Mouse (Mus musculus) testis, postnatal 10 days (tissue): ENCODE data around the gene 4930535I16Rik.
A peak's percentile ranks its signal among the peaks of the same experiment; 100 is the strongest.
"Not testable (repeated sequence)": the region's sequence is repeated elsewhere in the genome, so short reads cannot be mapped to it uniquely, and the experiment has no call there.

Source experiments
- DNase-seq: peaks from one replicate; pipeline ENCODE4 v3.0.0; 2021; ENCODE audit warnings: low spot score

4930535I16Rik gene

DNA sequence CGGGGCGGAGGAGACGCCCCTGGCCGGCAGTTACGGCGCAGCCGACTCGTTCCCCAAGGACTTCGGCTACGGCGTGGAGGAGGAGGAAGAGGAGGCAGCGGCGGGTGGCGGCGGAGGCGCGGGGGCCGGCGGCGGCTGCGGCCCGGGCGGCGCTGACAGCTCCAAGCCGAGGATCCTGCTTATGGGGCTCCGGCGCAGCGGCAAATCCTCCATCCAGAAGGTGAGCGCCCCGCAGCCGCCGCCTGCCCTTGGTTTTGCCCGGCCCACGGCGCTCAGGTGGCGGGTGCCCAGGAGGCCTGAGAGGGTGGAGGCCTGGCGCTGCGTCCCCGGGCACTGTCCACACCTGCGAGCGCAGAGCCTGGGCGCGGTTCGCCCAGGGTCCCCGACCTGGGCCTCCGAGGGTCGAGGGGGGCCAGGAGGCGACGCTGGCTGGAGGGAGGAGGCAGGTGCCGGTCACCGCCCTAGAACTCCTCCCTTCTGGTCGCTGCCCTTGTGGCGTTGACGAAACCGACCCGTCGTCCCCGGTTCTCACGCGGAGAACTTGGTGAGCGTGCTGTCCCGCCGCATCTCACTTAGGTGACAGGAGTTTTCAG lies at the start of gene 4930535I16Rik:
4930535I16Rik (minus strand) TSS at position 475 of the 593 bp plus-strand sequence.
- peak; percentile 62 for DNase-seq

DNA sequence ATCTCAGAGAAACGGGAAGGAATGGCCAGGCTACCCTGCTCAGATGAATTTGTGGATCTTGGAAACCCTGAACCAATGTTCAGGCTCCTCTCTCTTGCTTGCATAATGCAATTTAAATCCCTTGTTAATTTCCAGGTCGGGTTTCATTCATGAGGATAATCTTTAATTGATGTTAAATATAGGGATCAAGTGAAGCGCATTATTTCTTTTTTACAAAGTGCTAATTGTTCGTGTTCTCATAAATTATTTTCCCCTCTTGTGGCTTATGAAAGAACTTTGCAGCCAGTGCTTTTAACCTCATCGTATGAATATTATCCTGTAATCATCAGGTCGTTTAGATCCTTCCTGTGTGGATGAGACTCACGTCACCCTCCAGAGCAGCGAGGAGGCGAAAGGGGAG lies 44.9 kb upstream of the 4930535I16Rik start:
- no peak for DNase-seq

DNA sequence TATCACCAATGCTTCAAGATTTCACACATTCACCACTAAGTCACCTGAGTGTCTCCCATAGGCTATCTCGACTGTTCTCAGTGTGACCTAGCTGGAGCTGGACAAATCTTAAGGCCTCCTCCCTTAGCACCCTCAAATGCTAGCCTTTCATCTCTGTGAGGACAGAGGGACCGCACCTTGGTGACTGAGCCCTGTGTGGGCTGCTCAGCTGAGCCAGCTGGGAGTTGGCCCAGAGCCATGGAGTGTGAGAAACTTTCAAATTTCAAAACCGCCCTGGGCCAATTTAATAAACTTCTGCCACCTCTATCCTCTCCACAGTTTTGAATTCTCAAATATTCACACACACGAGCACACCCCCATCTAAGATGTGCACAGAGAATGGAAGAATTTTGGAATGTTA lies 43.1 kb upstream of the 4930535I16Rik start:
- DNase-seq, result peak; percentile 55

DNA sequence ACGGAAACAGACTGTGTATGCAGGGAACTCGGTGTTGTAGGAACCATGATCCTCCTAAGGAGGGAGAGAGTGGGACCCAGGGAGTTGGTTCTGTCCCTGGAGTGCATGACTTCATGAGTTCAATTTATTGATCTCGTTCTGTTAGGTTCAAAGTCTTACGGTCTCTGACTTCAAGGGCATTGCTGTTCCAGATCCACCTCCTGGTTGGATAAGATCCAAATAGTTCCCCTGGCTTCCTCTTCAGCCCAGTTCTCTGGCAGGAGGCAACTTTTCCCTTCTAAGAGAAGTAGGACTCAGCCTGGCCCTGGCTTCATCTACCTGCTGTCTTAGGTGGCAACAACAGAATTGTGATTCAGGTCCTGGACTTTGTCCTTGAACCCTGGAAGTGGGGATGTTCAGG lies 40.1 kb upstream of the 4930535I16Rik start:
- no peak for DNase-seq

DNA sequence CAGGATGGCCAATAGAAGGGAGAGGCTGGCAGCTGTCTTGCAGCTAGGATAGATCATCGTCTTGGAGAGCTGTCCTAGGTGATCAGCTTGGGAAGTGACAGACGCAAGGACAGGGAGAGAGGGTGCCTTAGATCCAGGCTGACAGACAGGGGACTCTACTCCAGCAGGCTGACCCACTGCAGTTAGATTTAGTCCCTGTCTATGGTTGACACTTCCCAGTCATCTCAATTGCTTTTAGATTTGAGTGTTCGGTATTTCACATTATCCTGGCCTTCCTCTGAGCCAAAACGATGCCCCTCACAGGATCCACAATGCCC lies 39.6 kb upstream of the 4930535I16Rik start:
- DNase-seq, result no peak

DNA sequence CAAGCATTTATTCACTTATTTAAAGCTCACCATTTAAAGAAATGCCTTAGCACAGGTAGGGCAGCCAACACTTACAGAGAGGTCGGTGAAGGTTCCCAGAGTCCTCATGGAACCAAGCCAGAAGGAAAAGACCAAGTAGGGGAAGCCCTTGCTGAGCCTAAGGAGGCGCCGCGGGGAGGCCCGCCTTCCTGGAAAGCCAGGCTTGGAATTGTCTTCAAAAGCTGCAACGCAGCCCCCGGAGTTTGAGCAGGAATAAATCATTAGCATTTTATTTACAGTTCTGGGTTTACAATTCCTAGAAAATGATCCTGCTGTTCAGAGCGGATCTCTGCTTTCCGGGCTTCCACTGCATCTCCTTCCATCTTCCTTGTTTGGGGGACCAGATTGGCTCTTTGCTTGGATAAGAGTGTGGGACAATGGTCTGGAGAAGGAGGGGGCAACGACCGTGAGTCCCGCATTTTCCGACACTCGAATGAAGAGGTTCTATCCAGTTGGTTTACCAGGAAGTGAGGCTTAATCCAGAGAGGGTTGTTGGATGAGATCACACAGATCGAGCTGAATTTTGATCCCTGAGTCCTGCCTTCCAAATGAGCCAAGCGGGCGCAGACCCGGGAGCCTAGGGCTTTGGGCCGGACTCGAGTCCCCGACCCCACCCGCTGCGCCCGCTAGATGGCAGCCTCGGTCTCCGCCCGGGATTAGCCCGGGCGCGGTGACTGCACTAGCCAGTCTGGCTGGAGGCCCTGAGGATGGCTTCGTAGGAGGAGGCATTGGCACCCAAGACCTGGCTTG lies 39.1 kb upstream of the 4930535I16Rik start:
- peak; percentile 90 for DNase-seq

DNA sequence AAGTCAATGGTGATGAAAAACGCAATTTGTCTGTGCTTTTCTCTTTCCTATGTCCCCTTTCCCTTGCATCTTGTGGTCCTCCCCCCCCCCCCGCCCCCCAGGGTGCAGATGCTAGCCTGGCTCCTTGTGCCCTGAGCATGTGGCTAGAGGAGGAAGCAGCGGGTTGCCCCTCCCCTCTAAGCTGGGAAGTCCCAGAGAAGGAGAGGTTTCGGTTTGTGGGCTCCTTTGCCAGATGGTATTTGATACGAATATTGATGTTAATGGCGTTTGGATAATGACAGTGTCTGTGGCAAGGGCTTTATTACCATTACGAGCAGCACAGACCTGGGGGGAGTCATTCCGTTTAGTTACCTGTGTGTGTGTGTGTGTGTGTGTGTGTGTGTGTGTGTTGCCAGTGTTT lies 34.2 kb upstream of the 4930535I16Rik start:
- no peak for DNase-seq

DNA sequence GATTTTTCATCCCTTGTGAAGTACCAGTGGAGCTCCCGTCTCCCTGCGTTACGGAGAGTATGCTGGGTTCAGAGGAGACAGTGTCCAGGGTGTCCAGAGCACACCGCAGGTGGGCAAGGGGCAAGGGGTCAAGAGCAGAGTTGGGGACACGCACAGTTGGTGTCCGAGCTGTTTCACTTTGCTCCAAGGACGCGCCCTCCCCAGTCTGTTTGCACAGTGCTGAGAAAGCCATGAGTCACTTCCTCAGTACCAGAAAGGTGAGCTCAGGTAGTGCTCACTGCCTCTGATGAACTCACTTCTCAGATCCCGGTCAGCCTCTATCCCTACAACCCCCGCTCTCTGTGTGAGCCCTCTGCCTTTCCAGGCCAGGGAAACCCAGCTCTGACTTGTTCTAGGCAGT lies 31.8 kb upstream of the 4930535I16Rik start:
- DNase-seq, result no peak

DNA sequence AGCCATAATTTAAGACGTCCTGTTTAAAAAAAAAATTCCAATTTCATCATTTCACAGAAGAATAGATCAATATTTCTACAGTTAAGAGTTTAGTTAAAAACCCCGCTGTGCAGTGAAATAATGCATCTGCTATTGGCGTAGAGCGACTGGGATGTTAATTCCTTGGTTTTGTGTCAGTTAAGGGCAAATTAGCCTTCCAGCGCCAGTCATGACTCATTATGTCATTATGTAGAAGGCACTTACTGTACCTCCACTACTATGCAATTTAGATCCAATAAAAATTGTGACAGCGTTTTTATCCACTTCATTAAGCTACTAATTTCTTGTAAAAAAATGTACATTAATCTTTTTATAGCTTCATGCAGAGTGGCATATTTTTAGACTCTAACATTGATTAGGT lies 31.1 kb upstream of the 4930535I16Rik start:
- no peak for DNase-seq

DNA sequence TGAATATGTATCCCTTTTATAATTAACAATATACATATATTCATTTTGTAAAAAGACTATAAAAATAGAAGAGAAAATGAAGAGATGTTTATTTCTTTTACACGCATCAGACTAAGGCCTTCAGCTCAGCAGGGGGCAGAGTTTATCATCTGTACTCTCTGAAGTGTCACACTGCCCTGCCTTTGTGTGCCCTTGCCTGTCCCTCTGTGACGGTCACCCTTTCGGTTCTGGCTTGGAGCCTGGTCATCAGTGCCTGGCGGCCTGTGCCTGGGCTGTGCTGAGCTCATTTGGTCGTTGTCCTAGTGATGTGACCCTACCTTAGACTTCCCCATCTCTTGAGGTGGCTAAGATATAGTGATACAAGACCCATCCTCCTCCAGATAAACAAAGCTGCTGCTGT lies 29.3 kb upstream of the 4930535I16Rik start:
- no peak for DNase-seq

DNA sequence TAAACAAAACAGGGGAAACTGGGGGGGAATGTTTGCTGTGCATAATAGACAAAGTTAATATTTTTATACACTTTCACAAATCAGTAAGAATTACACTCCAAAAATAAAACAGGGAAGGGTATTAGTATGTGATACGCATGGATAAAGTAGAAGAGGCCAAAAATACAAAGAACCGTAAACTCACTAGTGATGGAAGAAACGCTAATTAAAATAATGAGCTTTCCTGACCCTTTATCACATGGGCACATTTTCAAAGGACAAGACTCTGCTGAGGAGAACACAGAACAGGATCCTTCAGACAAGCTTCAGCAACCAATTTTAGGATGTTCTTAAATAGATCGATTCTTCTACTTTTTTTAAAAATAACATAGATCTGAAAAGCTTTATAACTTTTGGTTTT lies 28.9 kb upstream of the 4930535I16Rik start:
- DNase-seq, result no peak

DNA sequence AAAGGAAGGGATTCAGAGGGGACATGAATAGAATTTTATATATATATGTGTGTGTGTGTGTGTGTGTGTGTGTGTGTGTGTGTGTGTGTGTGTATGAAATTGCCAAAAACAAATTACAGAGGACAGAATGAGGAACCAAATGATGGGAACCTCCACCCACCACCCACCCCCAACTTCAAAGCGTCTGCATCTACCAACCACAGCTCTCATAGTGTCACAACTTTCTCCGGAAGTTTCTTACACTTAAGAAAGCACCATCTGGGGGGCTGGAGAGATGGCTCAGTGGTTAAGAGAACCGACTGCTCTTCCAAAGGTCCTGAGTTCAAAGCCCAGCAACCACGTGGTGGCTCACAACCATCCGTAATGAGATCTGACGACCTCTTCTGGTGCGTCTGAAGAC lies 23.1 kb upstream of the 4930535I16Rik start:
- DNase-seq, result not testable (repeated sequence)

DNA sequence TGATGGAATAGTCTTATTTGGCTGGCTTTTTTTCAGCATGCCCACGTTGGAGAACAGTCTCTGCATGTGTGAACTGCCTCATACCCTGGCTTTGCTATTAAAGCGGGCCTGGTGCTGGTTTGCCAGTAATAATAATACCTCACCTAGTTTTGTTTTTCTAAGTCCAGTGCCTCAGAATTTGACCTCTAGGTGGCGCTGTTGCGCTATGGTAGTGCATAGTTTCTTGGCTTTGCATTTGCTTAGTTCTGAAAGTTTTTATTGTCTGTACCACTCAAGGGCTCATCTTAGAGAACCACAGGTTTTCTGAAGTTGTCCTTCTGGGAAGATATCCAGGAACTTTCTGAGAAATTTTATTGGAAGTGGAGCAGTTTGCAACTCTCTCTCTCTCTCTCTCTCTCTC lies 22.0 kb upstream of the 4930535I16Rik start:
- peak; percentile 90 for DNase-seq

DNA sequence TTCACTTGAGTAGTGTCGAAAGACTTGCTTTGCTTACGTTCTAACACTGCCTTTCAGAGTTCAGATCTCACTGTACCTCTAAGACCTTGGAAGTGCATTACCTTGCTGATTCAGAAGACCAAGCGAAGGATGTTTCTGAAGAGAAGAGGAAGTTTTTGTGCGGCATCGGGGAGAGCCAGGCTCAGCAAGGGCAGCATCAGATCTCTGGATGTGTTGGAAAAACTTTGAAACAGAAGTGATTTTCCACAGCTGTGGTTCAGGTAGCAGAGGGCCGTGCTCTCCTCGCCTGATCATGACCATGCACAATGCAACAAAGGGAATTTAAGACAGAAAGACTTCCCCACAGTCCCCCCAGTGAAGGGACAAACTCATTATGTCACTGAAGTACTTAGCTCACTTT lies 18.2 kb upstream of the 4930535I16Rik start:
- DNase-seq, result no peak

DNA sequence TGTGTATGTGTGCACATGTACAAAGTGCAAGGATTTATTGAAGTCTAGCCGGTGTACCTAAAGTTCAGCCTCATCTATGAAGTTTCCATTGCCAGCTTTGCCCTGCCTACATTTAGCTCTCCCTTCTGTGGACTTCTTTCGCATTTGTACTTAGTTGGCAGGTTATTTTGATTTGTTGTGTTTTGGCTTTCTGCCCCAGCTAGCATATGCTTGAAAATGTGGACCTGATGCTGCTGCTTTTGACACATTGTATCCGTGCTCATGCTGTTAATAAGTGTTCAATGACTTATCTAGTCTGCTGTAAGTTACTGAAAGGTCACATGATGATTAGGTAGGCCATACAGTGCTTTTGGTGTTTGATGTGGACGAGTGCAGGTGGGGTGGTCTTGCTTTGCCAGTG lies 16.5 kb upstream of the 4930535I16Rik start:
- DNase-seq, result no peak

DNA sequence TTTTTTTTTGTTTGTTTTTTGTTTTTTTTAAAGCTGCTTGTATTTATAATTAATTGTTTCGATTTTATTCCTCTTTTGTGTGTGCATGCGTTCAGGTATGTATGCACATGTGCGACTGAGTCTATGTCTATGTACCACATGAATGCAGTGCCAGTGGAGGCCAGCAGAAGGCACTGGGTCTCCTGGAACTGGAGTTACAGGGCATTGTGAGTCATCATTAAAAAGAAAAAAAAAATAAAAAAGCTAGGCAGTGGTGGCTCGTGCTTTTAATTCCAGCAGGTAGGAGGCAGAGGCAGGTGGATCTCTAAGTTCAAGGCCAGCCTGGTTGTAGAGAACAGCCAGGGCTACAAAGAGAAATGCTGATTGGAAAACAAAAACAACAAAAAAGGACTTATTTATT lies 12.2 kb upstream of the 4930535I16Rik start:
- DNase-seq, result no peak

DNA sequence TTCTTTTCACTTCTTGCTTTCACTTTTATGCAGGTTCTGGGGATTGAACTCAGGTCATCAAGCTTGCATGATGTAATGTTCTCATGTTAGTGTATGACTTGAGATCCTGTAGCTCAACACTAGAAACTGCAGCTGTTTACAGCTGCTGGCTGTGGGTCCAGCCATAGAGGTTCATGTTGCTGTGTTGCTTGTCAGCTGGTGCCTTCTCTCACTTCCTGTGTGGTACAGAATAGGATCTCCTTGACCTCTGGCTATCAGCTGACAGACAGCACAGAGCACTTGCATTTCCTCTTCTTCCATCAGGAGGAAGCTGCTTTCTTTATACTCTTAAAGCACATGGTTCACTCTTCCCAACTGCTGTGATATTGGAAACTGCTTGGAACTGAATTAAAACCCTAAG lies 10.1 kb upstream of the 4930535I16Rik start:
- peak; percentile 12 for DNase-seq

DNA sequence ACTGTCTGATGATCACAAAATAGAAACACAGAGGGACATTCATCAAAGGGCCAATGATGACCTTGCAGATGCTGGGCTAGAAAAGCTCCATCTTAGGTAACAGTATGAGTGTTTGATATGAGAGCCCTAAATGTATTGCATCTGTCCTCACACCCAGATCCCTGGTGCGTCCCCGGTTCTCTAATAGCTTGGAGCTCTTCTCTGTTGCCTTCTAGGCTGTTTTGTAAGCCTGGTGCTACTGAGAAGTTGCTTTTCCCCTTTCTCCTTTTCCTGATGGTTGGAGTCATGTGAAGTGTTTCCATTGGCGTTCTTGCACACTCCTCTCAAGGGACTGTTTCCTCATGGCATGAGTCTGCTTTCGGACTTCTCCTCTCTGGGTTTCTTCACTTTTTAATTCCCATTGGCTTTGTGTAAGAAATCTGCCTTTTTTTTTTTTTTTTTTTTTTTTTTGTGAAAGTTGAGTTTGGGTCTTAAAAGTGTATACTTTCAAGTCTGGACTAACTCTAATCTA lies 3.3 kb upstream of the 4930535I16Rik start:
- DNase-seq, result no peak

DNA sequence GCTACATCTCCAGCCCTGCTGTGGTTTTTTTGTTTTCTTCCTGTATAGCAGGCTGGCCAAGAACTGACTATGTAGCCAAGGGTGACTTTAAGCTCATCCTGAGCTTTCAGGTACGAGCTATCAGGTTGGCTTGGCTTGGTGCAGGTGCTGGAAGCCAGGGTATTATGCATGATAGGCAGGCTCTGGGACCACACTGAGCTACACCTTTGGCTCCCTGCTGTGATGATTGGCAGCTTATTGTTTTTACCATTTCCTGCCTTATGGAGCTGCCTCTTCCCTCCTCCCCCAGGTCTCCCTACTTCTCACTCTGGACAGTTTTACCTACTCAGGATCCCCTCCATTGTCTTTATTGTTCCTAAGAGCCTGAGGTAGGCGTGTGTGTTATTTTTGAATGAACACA lies 1.0 kb upstream of the 4930535I16Rik start:
- DNase-seq, result no peak

DNA sequence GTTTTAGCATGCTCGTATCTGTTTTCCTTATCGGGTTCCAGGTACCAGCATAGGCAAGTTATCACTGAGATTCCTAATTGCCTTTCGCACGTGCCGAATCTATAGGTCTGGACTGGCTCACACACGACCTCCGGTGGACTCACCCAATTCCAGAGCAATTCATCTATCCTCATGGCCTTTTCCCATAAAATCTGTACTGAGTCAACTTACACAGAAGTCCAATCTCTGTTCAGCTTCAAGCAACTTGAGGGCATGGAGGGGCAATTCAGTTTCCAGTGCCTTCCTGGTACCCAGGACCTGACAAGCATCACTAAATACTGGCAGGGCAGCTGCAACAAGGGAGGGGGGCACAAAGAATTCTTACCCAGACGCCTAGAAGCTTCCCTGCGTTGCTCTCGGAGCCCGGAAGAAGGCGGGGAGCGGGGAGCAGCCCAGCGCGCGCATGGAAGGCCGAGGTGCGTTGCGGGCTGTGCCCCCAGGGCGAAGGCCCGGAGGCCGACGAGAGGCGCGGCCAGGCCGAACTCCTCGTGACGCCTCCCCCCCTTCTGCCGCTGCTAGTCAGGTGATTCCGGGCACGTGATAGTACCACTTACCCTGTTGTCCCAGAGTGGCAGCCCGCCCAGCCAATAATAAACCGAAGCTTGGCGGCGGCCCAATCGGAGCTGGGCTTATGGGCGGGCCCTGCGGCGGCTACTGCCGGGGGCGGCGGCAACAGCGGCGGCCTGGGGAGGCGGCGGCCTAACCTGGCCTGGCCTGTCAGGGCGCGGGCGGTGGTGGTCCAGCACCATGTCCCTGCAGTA lies 874 bp downstream of the 4930535I16Rik start, which contains the start of gene Rragc:
Rragc (plus strand) TSS at position 699 of the 800 bp plus-strand sequence.
- DNase-seq, result peak; percentile 100

DNA sequence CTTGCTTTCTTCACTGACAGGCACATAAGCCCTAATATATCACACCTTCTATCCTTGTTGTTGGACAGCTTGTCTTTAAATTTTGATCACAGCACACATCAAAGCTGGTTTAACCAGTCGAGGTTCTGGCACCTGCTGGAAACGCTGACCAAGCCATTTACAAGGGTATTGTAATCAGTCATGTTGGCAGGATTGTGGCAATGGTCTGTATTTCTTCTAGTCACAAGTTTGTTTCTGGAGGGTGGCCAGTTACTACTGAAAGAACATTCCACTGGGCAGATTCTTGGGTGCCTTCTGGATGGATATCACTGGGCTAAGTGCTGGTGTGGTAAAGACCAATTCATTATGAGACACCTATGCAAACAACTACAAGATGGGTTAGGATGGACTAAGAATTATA lies 5.4 kb downstream of the 4930535I16Rik start:
- no peak for DNase-seq

DNA sequence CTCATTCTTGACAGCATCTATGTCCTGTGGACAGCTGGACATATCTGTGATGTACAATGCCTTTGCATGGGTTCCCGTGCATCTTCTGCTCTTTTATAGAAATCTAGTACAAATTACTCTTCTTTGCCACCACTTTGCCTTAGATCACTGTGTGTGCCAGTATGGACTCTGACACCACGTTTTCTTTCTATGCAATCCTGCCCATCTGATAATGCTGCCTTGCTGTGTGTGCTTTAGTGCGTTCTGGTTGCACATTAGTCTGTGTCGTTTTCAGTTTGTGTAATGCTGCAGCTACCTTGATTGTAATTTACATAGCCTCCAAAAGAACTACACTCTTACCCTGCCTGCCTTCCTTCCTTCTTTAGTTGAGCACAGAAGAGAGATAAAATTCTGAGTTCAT lies 6.3 kb downstream of the 4930535I16Rik start:
- DNase-seq, result no peak

DNA sequence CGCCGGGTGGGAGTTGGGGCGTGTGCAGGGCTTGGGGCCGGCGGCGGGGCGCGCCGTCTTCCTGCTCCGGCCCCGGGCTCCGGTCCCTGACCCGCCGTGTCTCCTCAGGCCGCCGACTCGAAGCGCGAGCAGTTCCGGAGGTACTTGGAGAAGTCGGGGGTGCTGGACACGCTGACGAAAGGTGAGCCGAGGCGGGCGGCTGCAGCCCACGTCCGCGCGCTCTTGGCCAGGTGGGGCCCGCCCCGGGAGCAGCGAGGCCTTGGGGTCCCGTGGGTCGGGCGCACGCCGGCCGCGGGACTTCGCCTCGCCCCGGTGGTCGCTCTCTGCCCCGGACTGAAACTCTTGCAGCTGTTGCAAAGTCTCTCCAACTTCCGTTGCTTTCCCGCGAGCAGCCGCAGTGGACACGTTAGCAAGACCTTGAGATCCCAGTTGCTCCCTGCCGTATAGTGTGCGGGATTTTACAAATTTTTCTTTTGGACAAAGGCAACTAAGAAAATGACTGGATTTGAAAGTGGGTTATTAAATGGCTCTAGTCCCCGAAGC lies 12.6 kb downstream of the 4930535I16Rik start:
- no peak for DNase-seq
